Mouse (Mus musculus) olfactory bulb, adult 2 months (tissue): ENCODE results near the gene Cpd. TPM values are rescaled to one million over a fixed set of nuclear protein-coding genes. Genes with fewer than 3 reads are reported as not detected.
"Not testable (repeated sequence)": the region's sequence is repeated elsewhere in the genome, so short reads cannot be mapped to it uniquely, and the experiment has no call there.

Experiments
- H3K27ac ChIP-seq: fragments of 200-500 bp; 2 replicates; pipeline ENCODE4 v1.5.1; 2012; ENCODE audit warnings: low read depth, low read length; ENCODE audit not compliant: insufficient read depth
- H3K4me1 ChIP-seq: fragments of 200-500 bp; 2 replicates; pipeline ENCODE4 v1.6.1; 2012; ENCODE audit warnings: low read length; ENCODE audit not compliant: control insufficient read depth, insufficient read depth
- H3K4me3 ChIP-seq: fragments of 200-500 bp; 2 replicates; pipeline ENCODE4 v1.5.1; 2012; ENCODE audit warnings: mild to moderate bottlenecking, low read depth, low read length, moderate library complexity; ENCODE audit not compliant: insufficient read depth
- CTCF ChIP-seq: fragments of 200-500 bp; IDR thresholded peaks from 2 replicates; pipeline ENCODE4 v1.5.1; 2012; ENCODE audit warnings: low read depth, mild to moderate bottlenecking, low read length, moderate library complexity; ENCODE audit not compliant: insufficient read depth
- POLR2A ChIP-seq: fragments of 200-500 bp; IDR thresholded peaks from 2 replicates; pipeline ENCODE4 v1.6.1; 2012; ENCODE audit warnings: mild to moderate bottlenecking, low read depth, low read length, moderate library complexity; ENCODE audit not compliant: insufficient read depth
- WGBS: fragments of 180-500 bp; shearing (Covaris S2); methylation state at CpG from one replicate; pipeline ENCODE4 v1.1.7; 2018; 5-methylcytosine and 5-hydroxymethylcytosine counted together
- polyA plus RNA-seq: library from polyadenylated mRNA; stranded (reverse); fragments of >200 nt; gene quantifications from 2 replicates; pipeline ENCODE4 v1.2.4, GENCODE M21; 2012; ENCODE audit warnings: low replicate concordance; ENCODE audit not compliant: missing spikeins, insufficient read depth, insufficient read length

Gene Cpd
- polyA plus RNA-seq, 1 experiment: not detected

DNA sequence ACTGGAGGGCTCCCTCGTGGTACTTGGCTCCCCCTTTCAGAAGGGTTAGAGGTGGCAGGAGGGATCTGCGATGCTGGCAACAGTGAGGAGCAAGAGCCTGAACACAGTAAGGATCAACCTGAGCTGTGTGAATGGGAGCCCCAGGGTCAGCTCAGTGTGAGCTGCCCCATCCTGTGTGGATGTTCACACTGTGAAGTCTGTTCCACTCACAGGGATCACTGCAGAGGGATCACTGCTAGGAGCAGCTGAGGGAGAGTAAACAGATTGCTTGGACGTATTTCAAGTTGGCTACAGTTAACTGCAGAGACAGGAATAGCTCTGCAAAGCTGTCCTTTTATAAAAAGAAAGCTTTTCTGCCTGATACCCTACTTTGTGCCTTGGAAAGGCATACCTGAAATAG is 37.4 kb downstream of the Cpd start:
- WGBS: 29% methylated on average over 3 of the region's 3 CpGs
- Histone ChIP-seq H3K4me3 (no peak overlapping the region), H3K4me1 (0 out of 2 replicates have a peak, but pooled peaks cover 3% of the 10 kb centered on the region), H3K27ac (no peak overlapping the region)
- TF ChIP-seq CTCF (no peak), POLR2A (no peak)

DNA sequence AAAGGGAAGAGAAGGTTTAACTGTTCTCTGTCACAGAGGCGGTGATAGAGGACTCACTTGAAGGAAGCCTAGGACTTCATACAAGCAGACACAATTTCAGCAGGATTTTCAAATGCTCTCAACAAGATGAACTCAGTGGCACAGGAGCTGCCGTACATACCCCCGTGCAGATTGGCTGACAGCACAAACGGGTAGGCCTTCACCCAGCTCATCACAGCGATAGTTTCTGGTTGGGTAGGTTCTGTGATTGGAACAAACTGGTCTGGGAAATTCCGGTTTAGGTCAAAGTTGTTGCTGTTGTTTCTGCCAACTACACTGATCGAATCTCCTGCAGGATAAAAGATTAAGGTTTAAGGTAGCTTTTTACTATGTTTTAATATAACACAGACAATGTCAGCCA is 38.3 kb downstream of the Cpd start:
- 86% methylated on average over 7 of the region's 7 CpGs for WGBS

GRCm38 (mm10) chr11:76807007-76807679 is 39.7 kb downstream of the Cpd start:
- TF ChIP-seq CTCF: no peak
- no peak for TF ChIP-seq POLR2A
- WGBS: 96% methylated on average over 3 of the region's 3 CpGs
- H3K4me3 ChIP-seq: no peak overlapping the region
- H3K4me1 ChIP-seq: 0 out of 2 replicates have a peak, but pooled peaks cover 3% of the 10 kb centered on the region
- H3K27ac ChIP-seq: no peak overlapping the region

More for the DNA sequence above, 38.3 kb downstream of the Cpd start:
- Histone ChIP-seq H3K4me1 (0 out of 2 replicates have a peak, but pooled peaks cover 3% of the 10 kb centered on the region), H3K27ac (no peak overlapping the region), H3K4me3 (no peak overlapping the region)
- TF ChIP-seq POLR2A (no peak), CTCF (no peak)

GRCm38 (mm10) chr11:76806026-76806425 is 40.8 kb downstream of the Cpd start:
- H3K4me3 ChIP-seq: no peak overlapping the region
- no peak for TF ChIP-seq CTCF
- TF ChIP-seq POLR2A: no peak
- WGBS: 77% methylated on average over 4 of the region's 4 CpGs

GRCm38 (mm10) chr11:76805072-76805471 is 41.7 kb downstream of the Cpd start:
- not testable (repeated sequence) for H3K4me1 ChIP-seq, H3K4me3 ChIP-seq, H3K27ac ChIP-seq
- WGBS: 92% methylated on average over 4 of the region's 4 CpGs

More at GRCm38 (mm10) chr11:76806026-76806425, 40.8 kb downstream of the Cpd start:
- H3K27ac ChIP-seq: no peak overlapping the region
- 0 out of 2 replicates have a peak, but pooled peaks cover 3% of the 10 kb centered on the region for H3K4me1 ChIP-seq

- H3K4me3 ChIP-seq: no peak overlapping the region
- WGBS: 90% methylated on average over 3 of the region's 3 CpGs
- H3K4me1 ChIP-seq: no peaks in the 10 kb centered on the region
- no peak overlapping the region for H3K27ac ChIP-seq
- TF ChIP-seq CTCF (no peak), POLR2A (no peak)
Observed at GRCm38 (mm10) chr11:76803266-76803665, 43.6 kb downstream of the Cpd start.

DNA sequence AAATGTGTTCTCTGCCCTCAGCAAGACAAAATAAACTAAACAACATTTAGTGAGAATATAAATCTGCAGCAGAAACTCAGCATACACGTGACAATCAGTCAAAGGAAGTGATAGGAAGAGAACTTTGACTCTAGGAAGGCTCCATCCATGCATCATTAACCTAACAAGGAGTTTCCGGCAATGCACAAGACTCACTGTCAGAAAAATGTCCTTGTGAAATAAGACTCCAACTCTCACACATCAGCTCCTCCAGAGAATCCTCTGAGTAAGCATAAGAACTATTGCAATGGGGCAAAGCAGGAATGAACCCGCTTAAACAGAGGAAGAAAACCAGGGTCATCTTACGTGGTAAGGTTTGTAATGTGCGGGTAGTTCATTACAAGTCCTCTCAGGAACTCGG is 49.6 kb downstream of the Cpd start:
- TF ChIP-seq CTCF (no peak), POLR2A (no peak)
- 89% methylated on average over 6 of the region's 6 CpGs for WGBS
- Histone ChIP-seq H3K4me3 (no peak overlapping the region), H3K27ac (no peak overlapping the region), H3K4me1 (no peaks in the 10 kb centered on the region)

DNA sequence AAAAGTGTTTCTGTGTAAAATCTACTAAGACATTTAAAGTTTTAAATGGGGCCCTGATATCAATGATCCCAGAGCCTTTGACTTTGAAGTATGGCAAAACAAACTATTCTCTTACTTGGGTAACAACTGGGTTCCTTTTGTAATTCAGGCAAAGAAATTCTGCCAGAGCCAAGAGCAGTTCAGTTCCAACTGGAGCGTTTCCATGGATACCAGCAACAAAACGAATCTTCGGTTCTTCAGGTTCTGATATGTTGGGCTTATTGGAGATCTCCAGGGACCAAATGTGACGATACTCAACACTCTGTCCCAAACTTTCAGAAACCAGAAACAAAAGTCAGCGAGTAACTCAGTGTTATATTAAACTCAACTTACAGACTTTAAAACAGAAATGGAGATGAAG is 51.5 kb downstream of the Cpd start:
- Histone ChIP-seq H3K27ac (no peak overlapping the region), H3K4me3 (no peak overlapping the region), H3K4me1 (no peaks in the 10 kb centered on the region)
- TF ChIP-seq CTCF (no peak), POLR2A (no peak)
- WGBS: 48% methylated on average over 5 of the region's 5 CpGs

GRCm38 (mm10) chr11:76791331-76791730 is 55.5 kb downstream of the Cpd start:
- TF ChIP-seq CTCF (no peak), POLR2A (no peak)
- H3K4me1 ChIP-seq: no peaks in the 10 kb centered on the region
- no peak overlapping the region for H3K4me3 ChIP-seq
- 83% methylated on average over 7 of the region's 7 CpGs for WGBS
- H3K27ac ChIP-seq: no peak overlapping the region
